Mouse (Mus musculus) MN1 (cell line): ENCODE measurements around the gene H2al1e.
A peak's percentile ranks its signal among the peaks of the same experiment; 100 is the strongest.
"Not testable (repeated sequence)": the region's sequence is repeated elsewhere in the genome, so short reads cannot be mapped to it uniquely, and the experiment has no call there.

Experiments
- DNase-seq: peaks from one replicate; pipeline ENCODE4 v3.0.0-alpha.2; 2016; ENCODE audit warnings: low spot score

Gene H2al1e

DNA sequence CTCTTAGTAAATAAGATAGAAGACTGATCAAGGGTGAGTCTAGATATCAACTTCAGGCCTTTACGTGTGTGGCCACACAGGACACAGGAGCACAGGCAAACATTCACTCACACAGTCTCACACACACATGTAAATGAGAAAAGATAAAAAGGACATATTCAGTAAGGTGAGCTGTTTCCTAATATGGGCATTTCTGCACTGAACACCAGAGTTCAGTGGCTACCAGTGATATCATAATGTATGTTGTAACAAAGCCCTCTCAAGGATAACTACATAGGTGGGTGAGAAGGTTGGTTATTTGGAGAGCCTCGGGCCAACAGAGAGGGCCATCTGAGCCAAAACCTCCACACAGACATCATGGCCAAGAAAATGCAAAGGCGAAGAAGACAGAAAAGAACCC, at the start of gene H2al1e:
Gene H2al1e, plus strand, starts transcription at position 301 of the 400 bp plus-strand sequence.
- not testable (repeated sequence) for DNase-seq

DNA sequence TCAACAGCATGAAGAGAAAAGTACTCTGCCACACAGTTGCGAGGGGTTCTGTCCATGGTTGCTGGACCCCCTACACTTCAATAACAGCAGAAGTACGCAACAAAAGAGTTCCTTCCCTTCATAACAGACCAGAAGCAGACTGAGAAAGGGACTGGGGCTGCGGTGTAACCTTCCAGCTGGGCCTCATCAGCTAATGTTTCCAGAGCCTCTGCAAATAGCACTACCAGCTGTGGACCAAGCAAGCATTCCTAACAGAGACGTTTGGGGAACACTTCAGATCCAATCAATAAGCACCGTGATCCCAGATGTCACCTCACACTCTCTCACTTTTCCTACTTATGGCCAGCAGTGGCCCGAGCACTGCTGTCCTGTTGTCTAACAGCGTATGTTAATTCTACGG, 46.8 kb upstream of the H2al1e start:
- DNase-seq, result no peak

DNA sequence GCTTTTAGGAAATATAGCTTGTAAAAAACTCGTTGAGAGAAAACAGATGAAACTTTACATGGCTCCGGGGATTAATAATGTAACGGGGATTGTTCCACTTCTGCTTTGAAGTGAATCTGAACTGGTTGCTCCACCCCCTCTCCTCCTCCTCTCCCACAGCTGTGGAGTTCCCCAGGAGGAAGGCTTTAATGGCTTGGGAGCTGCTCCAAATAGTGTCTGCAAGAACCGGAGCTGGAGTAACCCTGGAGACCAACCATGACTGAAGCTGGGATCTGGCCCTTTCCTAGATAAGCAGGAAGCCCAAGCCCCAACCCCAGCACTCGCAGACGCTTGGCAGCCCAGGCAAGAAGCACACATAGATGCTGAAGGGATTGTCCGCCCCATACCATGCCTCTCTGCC, 43.9 kb upstream of the H2al1e start:
- DNase-seq, result peak; percentile 7

DNA sequence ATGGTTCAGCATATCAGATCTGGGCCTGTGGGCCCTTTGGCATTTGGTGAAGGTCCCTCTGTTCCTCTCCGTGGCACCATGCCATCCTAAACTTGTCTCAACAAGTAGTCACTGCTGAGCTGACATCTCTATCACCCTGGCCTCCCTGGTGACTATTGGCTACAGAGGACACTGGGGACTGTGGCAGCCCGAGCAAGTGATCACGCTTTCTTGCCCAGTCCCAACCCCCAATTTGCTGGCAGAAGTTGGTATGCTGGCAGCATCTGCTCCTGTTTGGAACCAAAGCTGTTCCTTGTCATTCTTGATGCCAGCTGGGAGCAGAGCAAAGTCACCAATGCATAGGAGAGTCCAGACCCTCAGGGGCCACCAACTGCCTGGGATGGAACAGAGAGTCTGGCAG, 42.7 kb upstream of the H2al1e start:
- DNase-seq, result no peak

DNA sequence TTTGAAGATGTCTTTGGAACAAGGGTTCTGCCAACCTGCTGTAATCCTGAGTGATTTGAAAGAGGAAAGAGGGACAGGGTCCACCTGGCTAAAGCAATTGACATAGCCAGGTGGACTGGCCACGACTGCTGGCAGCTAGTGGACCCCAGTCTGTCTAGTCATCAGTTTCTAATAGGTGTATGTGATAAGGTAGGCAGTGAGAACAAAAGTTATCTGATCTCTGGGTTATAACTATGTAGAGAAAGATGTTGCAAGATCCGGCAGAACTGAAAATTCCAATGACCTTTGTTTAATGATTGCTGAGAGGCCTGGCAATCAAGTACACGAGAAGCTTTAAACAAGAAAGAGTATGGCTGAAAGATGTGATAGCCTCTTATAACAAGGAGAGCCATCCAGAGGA, 38.5 kb upstream of the H2al1e start:
- no peak for DNase-seq

DNA sequence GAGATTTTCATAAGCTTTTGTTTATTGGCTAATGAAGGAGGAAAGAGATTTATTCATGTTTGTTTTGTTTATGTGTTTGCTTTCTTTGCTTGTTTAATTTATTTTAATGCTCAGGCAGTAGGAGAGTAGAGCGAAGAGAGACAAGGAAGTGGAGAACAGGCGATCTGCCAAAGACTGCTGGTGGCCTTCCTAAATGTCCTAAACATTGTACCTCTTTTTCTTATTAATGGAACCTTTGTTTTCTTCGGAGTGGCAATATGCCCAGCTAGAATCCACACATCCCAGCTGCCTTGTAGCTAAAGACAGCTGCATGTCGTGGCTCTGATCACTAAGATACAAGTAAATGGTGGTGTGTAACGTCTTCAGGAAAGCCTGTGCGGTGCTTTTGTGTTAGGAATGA, 34.7 kb upstream of the H2al1e start:
- DNase-seq, result no peak

DNA sequence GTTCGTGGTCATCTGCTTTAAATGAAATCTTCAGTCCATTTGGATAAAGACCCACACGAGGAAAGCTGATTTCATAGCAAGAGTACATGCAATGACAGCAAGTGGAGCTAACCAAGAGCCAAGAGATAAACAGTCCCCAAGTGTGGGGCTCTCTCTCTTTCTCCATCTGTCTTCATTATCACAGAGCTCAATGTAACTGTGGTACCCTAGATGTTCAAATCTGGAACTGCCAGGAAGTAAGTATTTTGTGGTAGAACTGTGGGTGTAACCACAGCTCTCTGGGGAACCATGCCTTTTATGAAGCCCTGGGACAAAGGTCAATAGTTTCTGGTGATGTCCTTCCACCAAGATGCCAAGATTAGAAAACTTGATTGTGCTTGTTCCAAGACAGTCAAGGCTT, 31.0 kb upstream of the H2al1e start:
- DNase-seq, result no peak

DNA sequence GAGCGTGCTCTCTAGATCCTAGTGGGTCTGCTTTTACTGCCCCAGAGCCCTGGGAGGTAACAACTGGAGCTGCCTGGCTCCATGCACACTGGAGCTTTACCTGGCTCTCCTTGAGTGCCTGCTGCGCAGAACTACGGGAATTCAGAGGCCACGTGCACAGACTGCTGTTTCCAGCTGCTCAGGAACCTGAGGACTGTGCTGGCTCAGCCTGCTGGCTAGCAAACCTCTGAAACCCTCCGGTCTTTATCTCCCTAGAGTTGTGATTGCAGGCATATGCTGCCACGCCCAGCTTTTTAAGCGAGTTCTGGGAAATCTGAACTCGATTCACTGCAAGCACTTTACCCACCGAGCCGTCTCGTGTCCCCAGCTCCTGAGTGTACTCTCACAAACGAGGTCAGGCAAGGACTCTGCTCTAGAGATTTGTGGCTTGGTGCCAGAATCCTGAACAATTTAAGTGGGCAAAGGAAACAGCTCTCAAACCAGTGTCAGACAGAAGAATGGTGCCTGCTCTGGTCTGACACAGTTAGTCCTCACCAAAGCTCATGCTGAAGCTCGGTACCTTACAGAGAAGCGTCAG, 23.3 kb upstream of the H2al1e start:
- DNase-seq, result no peak

DNA sequence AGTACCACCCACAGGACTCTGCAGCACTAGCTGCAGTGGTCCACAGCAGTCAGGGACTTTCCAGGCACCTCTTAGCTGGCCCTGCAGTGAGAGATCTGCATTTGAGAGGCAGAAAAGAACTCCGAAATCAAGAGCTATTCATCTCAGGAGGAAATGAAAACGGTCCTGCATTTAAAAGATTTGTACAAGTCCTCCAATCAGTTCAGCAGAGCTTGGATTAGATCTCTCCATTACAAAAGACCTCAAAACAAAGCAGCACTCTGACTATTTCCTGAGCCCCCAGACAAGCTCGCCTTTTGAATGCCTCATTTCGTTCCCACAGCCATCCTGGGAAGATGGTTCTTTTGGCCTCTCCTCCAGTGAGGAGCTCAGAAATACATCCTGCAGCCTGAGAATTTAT, 22.5 kb upstream of the H2al1e start:
- DNase-seq, result no peak

DNA sequence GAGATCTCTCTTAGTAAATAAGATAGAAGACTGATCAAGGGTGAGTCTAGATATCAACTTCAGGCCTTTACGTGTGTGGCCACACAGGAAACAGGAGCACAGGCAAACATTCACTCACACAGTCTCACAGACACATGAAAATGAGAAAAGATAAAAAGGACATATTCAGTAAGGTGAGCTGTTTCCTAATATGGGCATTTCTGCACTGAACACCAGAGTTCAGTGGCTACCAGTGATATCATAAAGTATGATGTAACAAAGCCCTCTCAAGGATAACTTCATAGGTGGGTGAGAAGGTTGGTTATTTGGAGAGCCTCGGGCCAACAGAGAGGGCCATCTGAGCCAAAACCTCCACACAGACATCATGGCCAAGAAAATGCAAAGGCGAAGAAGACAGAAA, 12.8 kb upstream of the H2al1e start, which contains the start of gene H2al1a:
Gene H2al1a, plus strand, starts transcription at position 301 of the 400 bp plus-strand sequence.
- not testable (repeated sequence) for DNase-seq

DNA sequence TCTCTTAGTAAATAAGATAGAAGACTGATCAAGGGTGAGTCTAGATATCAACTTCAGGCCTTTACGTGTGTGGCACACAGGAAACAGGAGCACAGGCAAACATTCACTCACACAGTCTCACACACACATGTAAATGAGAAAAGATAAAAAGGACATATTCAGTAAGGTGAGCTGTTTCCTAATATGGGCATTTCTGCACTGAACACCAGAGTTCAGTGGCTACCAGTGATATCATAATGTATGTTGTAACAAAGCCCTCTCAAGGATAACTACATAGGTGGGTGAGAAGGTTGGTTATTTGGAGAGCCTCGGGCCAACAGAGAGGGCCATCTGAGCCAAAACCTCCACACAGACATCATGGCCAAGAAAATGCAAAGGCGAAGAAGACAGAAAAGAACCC, 9.6 kb upstream of the H2al1e start, which contains the start of gene H2al1b:
Gene H2al1b, plus strand, starts transcription at position 301 of the 400 bp plus-strand sequence.
- DNase-seq, result not testable (repeated sequence)

DNA sequence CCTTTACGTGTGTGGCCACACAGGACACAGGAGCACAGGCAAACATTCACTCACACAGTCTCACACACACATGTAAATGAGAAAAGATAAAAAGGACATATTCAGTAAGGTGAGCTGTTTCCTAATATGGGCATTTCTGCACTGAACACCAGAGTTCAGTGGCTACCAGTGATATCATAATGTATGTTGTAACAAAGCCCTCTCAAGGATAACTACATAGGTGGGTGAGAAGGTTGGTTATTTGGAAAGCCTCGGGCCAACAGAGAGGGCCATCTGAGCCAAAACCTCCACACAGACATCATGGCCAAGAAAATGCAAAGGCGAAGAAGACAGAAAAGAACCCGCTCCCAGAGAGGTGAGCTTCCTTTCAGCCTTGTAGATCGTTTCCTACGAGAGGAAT, 6.4 kb upstream of the H2al1e start, which contains the start of gene H2al1c:
Gene H2al1c, plus strand, starts transcription at position 301 of the 400 bp plus-strand sequence.
- DNase-seq, result not testable (repeated sequence)

DNA sequence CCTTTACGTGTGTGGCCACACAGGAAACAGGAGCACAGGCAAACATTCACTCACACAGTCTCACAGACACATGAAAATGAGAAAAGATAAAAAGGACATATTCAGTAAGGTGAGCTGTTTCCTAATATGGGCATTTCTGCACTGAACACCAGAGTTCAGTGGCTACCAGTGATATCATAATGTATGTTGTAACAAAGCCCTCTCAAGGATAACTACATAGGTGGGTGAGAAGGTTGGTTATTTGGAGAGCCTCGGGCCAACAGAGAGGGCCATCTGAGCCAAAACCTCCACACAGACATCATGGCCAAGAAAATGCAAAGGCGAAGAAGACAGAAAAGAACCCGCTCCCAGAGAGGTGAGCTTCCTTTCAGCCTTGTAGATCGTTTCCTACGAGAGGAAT, 3.2 kb upstream of the H2al1e start, which contains the start of gene H2al1d:
Gene H2al1d, plus strand, starts transcription at position 301 of the 400 bp plus-strand sequence.
- not testable (repeated sequence) for DNase-seq

DNA sequence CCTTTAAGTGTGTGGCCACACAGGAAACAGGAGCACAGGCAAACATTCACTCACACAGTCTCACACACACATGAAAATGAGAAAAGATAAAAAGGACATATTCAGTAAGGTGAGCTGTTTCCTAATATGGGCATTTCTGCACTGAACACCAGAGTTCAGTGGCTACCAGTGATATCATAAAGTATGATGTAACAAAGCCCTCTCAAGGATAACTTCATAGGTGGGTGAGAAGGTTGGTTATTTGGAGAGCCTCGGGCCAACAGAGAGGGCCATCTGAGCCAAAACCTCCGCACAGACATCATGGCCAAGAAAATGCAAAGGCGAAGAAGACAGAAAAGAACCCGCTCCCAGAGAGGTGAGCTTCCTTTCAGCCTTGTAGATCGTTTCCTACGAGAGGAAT, 3.1 kb downstream of the H2al1e start, which contains the start of gene H2al1f:
Gene H2al1f, plus strand, starts transcription at position 301 of the 400 bp plus-strand sequence.
- not testable (repeated sequence) for DNase-seq

DNA sequence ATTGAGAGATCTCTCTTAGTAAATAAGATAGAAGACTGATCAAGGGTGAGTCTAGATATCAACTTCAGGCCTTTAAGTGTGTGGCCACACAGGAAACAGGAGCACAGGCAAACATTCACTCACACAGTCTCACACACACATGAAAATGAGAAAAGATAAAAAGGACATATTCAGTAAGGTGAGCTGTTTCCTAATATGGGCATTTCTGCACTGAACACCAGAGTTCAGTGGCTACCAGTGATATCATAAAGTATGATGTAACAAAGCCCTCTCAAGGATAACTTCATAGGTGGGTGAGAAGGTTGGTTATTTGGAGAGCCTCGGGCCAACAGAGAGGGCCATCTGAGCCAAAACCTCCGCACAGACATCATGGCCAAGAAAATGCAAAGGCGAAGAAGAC, 6.2 kb downstream of the H2al1e start, which contains the start of gene H2al1g:
Gene H2al1g, plus strand, starts transcription at position 301 of the 400 bp plus-strand sequence.
- DNase-seq, result not testable (repeated sequence)

DNA sequence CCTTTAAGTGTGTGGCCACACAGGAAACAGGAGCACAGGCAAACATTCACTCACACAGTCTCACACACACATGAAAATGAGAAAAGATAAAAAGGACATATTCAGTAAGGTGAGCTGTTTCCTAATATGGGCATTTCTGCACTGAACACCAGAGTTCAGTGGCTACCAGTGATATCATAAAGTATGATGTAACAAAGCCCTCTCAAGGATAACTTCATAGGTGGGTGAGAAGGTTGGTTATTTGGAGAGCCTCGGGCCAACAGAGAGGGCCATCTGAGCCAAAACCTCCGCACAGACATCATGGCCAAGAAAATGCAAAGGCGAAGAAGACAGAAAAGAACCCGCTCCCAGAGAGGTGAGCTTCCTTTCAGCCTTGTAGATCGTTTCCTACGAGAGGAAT, 9.5 kb downstream of the H2al1e start, which contains the start of gene H2al1h:
Gene H2al1h, plus strand, starts transcription at position 301 of the 400 bp plus-strand sequence.
- DNase-seq, result not testable (repeated sequence)

DNA sequence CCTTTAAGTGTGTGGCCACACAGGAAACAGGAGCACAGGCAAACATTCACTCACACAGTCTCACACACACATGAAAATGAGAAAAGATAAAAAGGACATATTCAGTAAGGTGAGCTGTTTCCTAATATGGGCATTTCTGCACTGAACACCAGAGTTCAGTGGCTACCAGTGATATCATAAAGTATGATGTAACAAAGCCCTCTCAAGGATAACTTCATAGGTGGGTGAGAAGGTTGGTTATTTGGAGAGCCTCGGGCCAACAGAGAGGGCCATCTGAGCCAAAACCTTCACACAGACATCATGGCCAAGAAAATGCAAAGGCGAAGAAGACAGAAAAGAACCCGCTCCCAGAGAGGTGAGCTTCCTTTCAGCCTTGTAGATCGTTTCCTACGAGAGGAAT, 12.6 kb downstream of the H2al1e start, which contains the start of gene H2al1i:
Gene H2al1i, plus strand, starts transcription at position 301 of the 400 bp plus-strand sequence.
- DNase-seq, result not testable (repeated sequence)

DNA sequence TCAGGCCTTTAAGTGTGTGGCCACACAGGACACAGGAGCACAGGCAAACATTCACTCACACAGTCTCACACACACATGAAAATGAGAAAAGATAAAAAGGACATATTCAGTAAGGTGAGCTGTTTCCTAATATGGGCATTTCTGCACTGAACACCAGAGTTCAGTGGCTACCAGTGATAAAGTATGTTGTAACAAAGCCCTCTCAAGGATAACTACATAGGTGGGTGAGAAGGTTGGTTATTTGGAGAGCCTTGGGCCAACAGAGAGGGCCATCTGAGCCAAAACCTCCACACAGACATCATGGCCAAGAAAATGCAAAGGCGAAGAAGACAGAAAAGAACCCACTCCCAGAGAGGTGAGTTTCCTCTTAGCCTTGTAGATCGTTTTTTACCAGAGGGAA, 15.8 kb downstream of the H2al1e start, which contains the start of gene H2al1j:
Gene H2al1j, plus strand, starts transcription at position 301 of the 400 bp plus-strand sequence.
- DNase-seq, result not testable (repeated sequence)

DNA sequence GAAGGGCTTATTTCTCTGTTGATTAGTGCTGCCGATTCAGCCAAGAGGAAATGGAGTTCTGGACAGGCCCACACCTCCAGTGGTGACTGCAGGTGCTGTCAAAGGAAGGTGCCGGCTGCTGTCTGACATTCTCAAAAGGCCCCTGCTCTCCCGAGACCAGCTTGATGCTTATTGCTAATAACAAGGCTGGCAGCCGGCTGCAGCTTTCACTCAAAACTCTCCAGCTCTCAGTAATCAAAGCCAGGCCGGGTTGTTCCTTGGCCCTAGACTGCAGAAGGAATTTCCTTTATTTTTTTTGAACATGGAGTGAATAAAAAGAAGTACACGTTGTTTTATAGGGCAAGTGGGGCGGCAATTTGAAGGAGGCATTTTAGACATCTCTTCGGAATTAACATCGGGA, 34.0 kb downstream of the H2al1e start:
- DNase-seq, result no peak

DNA sequence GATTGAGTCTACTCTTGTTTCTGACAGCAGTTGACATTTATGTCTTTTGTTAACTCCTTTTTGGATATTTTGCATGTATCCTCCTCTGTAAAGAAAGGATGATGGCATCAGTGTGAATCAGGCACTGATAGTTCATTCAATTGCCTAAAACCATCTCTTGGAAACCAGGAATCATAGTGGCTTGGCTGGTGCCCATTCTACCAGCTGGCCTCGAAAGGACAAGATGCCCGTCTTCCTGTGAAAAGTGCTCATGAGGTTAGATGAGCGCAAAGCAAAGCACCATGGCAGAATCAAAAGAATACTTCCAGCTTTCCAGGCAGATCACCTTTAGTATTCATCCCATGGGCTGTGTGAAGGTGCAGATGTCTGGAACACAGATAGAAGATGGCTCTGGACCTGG, 35.0 kb downstream of the H2al1e start:
- DNase-seq, result no peak

DNA sequence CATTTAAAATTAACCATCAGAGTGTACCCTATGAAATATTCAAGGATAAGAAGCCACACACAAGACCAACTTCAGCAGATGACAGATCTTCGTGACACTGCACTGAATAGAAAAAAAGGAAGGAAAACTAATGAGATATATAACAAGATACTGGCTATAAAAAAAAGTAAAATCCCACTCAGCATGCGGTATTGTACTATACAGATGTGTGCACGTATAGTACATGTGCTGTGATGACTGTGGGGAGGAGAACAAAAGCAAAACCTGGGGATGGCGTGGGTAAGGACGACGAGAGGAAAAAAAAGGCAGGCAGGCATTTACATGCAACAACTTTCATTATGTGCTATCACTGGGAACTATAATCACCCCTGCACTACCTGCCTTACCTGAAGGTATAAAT, 49.1 kb downstream of the H2al1e start:
- DNase-seq, result no peak

DNA sequence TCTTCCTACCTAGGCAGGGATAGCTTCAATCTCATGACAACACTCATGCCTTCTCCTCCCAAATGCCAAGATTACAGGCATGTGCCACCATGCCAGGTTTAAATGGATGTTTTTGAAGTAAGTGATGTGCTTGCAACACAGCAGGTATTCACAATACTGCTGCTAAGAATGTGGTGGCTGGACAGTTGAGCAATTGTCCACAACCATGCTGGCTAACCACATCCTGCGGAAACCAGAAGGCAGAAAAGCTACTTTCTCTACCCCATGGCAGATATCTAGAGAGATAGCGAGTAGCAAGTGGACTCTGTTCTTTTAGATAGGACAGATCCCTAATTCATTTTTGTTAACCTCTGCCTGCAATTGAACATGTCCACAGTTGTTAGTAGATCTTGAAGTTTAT, 49.5 kb downstream of the H2al1e start:
- DNase-seq, result no peak
